Mouse (Mus musculus): ENCODE results near the gene Lif.
A peak's percentile ranks its signal among the peaks of the same experiment; 100 is the strongest.

Lif gene

DNA sequence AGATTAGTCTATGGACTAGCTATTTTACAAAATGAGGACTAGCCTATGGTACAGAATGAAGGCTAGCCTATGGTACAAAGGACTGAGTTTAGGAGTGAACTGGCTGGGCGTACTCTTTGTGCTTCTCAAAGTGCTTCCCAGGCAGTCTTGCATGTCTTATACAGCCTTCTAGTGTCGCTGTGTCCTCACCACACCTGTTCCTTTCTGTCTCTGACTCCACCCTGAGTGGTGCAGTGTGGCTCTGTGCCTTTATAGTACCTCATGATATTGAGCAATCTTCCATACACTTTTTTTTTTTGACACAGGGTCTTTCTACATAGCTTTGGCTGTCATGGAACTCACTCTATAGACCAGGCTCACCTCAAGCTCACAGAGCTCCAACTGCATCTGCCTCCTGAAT is 25.9 kb upstream of the Lif start:
- DNase-seq (ENCODE audit: low spot score in 2 of 2): no peak

DNA sequence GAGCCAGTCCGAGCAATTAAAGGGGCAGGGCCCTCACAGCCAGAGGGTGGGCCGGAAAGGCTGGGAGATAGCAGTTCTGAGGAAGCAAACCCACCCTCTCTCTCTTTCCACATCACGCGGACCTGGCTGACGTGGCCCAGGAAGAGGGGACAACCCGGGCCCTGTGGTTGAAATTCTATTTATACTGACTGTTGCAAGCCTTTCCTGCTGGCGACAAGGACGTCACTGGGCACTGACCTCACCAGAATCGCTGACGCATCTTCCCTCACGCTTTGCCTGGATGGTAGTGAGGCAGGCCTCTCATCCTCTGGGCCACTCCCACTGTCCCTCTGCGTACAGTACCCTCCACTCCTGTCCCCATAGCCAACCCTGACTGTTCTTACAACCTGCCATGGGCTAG is 24.7 kb upstream of the Lif start:
- DNase-seq (ENCODE audit: low spot score in 2 of 2): no peak

DNA sequence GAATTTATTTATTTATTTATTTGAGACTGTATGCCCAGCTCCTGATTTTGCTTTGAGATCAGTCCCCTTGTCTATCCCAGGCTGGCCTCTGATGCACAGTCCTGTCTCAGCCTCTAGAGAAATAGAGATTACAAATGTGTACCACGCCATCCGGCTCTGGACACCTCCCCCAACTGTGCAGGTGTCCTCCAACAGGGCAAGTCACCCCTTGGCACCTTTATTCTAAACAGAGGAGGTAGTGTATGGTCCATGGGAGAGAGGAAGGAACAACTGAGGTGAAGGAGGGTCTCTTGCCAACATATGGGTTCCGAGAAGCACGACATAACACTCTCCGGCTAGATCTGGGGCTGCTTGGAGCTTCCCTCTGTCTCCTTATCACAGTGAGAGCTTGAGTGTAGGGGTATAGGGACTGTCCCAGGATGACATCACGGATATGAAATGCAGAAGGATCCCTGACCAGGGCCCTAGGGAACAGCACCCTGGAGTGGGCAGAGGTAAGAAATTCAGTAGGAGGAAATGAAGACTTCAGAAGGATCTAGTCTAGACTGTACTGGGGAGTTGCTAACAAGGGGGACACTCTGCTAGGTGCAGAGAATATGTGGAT is 22.2 kb upstream of the Lif start:
- DNase-seq (ENCODE audit: low spot score in 2 of 2): no peak

DNA sequence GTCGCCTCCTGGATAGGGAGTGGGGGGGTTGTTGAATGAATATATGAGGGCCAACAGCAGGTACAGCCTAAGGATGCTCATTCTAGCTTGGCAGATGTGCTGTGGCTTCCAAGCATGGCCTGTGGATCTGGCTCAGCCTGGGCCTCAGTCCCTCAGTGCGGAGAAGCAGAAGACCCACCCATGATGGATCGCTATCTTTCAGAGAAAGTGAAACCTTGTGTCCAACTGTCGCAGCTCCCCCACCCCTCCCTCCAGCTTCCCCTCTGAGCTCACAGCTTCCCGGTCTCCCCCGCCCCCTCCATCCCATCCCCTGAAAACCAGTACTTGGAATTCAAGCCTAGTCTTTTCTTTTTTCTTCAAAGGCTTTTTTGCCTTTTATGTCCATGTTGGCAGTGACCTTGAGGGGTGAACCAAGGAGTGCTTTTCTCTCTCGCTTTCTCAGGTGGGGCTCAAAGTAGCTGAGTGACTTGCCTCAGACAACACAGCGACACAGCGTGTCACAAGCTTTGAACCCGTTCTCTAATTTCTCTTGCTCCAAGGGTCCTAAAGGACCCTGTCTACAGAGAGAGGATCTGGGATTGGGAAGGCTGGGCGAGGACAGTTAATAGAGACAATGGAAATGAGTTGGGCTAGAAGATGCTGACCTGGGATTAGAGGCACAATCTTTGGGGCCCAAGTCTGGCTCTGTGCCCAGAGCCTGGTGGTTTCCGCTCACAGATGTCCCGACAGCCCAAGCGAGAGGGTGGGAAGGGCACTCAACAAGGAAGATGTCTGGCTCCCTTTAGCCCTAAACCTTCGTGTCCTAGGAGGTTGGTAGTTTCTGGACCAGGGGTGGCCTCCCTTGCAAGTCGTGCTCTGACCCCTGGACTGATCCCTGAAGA is 21.5 kb upstream of the Lif start, which contains the start of gene Osm:
Osm (plus strand) TSS at position 756 of the 881 bp plus-strand sequence.
- peak in 1 of 2 experiments; percentile 67 for DNase-seq (ENCODE audit: low spot score in 2 of 2)

DNA sequence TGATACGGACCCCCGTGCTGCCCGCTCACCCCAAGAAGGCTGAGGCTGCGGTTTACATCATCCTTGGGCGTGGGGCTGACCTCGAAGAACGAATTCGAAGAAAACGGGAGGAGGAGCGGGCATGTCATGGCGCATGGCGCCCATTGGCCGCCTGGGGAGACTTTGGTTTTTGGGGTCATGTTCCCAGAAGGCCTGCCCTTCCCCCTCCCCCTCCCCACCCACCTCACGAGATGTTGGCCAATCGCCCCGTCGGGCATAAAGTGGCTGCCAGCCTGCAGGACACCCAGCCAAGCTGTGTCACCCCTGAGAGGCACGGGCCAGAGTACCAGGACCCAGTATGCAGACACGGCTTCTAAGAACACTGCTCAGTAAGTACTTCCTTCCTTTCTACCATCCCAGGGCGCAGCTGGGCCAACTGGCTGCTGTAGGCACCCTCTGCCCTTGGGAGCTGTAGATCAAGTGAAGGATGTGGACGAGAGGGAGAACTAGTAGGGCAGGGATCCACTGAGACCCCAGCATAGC is 20.8 kb upstream of the Lif start:
- DNase-seq (ENCODE audit: low spot score in 2 of 2): peak in 1 of 2 experiments; percentile 50

DNA sequence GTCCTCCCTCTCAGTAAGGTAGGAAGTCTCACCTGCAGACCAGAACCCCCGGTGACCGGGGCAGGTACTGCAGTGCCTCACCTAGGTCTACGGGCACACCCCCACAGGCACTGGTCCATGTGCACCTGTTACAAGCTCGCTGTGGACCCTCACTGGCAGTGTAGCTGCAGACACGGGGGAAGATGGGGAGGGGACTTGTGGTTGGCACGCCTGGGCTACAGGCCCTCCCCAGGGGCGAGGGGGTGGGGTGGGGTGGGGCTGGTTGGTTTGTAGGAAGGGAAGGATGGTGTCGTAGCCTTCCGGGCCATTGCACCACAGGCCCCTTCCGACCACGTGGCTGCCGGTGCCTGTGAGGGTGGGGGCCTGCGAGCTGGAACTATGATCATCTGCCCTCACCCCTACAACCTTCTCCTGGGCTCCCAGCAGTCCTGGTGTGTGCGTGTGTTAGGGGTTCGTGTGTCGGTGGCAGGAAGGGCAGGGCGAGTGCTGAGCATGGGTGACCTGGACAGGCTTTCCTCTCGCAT is 19.9 kb upstream of the Lif start:
- peak; percentile 60 to 80 for DNase-seq (ENCODE audit: low spot score in 2 of 2)

DNA sequence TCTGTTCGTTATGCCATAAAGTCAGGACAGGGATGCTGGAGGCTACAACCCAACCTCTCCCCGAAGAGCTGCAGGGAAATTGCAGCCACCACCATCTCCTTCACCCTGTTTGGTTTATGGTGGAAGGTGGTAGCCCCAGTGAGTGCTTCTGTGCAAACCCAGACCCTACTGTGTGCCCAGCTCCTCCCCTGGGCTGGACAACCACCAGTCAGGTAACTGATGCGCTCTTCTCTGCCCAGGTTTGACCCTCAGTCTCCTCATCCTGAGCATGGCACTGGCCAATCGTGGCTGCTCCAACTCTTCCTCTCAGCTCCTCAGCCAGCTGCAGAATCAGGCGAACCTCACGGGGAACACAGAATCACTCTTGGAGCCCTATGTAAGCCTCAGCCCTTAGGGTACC is 19.2 kb upstream of the Lif start:
- DNase-seq (ENCODE audit: low spot score in 2 of 2): no peak

DNA sequence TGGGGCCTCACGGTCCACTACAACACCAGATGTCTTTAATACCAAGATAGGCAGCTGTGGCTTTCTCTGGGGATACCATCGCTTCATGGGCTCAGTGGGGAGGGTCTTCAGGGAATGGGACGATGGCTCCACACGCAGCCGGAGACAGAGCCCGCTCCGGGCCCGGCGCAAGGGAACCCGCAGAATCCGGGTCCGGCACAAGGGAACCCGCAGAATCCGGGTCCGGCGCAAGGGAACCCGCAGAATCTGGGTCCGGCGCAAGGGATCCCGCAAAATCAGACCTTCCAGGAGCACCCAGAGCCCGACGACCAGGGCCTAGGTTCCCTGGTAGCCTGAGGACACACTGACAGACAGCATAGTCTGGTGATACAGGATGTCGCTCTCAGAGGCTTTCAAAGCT is 17.7 kb upstream of the Lif start:
- no peak for DNase-seq (ENCODE audit: low spot score in 2 of 2)

DNA sequence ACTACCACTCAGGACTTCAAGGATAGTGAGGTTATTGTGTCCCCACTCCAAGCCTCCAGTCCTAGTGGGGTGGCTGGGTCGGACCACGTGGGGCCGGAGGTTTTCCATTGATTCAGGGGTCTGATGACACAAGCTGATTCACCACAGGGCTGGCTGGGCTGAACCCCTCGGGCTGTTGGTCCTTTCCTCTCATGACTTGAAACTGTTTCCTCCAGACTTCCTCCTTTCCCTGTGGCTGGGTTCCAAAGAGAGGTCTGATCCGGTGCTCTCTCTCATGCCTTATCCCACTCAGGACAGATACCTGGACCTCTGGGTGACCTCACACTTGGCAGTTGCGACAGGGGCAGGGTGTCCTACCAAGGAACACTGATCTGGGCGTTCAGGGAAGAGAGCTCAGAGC is 17.2 kb upstream of the Lif start:
- DNase-seq (ENCODE audit: low spot score in 2 of 2): no peak

DNA sequence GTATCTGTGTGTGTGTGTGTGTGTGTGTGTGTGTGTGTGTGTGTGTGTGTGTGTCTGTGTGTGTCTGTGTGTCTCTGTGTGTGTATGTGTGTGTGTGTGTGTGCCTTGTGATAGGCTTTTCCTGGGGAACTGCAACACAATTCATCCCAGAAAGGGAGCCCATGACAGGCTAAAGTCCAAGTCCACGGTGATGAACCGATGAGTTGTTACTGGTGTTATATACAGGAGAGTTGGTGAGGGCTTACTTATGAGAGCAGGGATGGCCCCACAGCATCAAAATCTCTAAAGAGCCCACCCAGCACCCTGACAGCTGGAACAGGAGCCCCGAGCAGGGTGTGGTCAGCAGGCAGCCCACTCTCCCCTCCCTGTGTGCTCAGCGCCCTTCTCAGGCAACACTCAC is 16.2 kb upstream of the Lif start:
- DNase-seq (ENCODE audit: low spot score in 2 of 2): no peak

DNA sequence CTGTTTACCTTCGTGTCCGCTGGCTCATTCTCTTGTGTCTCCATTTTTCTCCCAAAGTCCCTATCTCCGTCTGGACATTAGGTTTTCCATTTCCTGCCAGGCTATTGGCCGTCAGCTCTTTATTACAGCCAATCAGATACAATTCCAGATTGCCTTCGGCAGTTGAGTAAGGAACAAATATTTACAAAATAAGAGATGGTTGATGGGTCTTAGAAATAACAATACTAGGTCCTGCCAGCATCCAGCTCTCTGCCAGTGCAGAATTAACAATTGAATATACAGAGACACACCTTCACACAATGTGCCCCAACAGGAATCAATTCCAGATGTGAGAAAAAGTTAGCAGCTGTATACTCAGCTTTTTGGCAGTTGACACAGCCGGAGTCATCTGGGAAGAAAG is 11.2 kb upstream of the Lif start:
- no peak for DNase-seq (ENCODE audit: low spot score in 2 of 2)

DNA sequence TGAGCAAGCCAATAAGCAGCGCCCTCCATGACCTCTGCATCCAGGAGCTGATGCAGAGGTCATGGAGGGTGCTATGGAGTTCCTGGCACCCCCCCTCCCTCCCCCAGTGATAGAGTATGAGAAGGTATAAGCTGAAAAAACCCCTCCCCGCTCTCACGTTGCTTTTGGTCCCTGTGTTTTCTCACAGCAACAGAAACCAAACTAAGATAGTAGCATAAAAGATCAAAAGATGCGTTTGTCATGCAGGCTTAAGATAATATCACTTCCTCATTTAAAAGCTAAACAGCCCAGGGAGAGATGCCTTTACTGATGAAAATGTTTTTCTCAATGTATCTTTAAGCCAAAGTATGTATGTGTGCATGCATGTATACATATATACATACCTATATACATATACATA is 10.7 kb upstream of the Lif start:
- no peak for DNase-seq (ENCODE audit: low spot score in 2 of 2)

DNA sequence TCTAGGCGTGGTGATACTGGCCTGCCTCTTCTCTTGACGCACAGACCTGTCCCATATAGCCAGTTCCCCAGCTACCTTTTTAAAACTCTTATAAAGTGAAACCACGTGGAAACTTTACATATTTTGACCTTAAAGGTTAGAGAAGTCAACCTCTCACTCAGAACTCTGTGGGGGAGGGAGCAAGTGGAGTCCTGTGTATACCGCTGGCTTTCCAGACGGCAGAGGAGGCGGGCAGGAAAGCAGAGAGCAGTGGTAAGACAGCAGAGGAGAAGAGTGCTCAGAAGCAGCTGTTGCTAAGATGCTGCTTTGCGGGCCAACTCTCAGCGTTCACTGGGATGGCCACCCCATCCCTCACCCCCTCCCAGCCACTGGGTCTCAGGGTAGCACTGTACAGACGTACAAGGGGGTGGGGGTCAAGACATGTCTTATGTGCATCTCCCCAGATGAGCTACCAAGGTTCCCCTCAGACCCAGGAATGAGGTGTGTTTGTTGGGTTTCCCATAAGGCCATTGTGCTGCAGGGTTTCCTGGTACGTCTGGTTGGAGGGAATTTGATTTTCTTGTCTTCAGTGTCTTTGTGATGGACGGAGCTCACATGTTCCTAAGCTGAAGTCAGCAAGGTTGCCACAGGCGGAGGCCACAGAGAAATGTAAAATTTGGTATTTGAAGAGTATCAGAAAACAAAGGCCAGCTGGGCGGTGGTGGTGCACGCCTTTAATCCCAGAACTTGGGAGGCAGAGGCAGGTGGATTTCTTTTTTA is 10.0 kb upstream of the Lif start:
- DNase-seq (ENCODE audit: low spot score in 2 of 2): no peak

DNA sequence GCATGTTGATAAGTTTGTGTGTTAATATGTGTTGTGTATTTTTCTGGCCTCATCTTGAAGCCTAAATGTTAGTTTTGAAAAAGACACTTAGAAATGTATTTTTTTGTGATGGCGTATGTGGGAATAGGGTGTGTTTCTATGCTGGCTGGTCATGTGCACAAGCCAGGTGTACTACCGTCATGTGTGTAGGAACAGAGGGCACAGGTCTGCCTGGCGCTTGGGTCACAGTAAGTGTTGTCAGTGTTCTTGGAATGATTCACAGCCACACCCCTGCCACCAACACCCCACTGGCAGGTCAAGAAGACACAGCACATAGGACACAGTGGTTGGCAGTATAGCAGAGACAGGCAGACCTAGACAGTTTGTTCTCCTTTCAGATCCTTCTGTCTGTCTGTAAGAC is 8.2 kb upstream of the Lif start:
- DNase-seq (ENCODE audit: low spot score in 2 of 2): no peak

DNA sequence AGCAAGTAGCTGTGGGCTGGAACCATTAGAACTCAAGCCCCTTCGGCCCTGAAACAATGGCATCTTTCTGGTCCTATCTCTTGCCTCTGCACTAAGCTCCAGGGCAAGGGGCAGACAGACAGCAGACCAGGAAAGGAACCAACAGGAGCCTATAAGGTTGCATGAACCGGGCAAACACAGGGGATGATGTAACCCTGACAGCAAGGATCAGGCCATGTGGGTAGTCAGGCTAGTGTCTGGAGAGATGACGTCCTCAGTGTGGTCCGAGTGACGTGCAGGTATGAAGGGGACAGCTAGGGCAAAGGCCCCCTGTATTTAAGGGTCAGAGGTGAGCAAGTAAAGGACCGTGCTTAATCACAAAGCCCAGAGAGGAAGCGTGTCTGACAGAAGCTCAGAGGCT is 7.1 kb upstream of the Lif start:
- no peak for DNase-seq (ENCODE audit: low spot score in 2 of 2)

DNA sequence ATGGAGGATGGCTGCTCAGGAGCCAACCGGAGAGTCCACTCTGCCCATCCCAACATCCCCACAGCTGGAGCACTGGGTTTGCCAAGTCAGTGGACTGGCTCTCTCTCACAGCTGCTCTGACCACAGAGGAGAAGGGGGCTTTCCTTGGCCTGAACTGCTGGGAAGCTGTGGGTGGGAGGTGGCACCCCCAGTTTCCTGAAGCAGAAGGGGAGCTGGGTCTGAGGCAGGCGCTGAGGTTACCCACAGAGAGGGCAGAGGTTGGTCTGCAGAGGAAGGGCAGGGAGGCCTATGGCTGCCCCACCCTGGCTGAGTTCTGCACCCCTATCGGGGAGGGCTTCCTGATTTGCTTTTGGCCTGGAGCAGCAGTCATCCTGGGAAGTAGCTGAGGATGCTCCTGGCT is 6.0 kb upstream of the Lif start:
- DNase-seq (ENCODE audit: low spot score in 2 of 2): no peak

DNA sequence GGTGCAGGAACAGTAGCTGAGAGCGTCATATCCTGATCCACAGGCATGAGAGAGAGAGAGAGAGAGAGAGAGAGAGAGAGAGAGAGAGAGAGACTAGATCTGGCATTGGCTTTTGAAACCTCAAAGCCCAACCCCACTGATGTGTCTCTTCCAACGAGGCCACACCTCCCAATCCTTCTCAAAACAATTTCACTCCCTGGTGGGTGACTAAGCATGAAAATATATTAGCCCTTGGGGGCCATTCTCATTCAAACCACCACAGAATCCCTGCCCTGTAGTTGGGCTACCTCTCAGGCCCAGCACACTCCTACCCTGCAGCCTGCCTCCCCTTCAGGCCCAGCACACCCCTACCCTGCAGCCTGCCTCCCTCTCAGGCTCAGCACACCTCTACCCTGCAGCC is 4.5 kb upstream of the Lif start:
- no peak for DNase-seq (ENCODE audit: low spot score in 2 of 2)

DNA sequence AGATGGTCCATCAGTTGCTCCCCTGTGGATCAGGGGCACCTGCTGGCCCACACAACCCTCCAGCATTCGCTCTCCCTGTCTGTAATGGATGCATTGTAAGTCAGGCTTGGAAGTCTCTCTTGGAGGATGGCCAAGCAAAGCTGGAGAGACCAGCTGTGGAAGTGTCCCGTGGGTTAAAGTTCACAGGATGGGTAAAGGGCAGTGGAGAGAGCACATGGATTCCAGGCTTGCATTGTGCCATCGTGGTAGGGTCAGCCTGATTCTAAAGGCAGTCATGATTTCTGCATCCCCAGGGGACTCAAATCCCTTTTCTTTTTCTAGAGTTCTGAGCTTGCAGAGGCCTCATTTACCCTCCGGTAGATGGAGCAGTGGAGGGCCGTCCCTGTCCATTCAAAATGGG is 399 bp downstream of the Lif start:
- no peak for DNase-seq (ENCODE audit: low spot score in 2 of 2)

DNA sequence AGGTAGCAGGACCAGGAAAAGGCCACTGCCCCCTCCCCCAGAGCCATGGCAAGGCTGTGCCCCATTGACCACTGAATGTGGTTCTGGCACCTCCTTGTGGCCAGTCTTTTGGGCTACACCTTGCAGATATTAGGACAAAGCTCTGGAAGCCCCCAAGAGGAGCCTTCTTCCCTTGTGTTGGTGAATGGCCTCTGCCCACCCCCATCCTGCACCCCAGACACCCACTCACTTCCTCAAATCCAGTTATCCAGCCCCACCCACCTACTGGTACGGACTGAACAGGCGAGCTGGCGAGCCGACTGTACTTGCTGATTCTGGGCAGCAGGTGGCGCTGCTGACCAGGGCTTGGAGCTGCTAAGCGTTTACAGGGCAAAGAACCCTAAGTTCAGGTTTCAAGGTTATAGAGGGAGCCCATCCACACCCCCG is 1.3 kb downstream of the Lif start:
- DNase-seq (ENCODE audit: low spot score in 2 of 2): peak; percentile 83 to 94

DNA sequence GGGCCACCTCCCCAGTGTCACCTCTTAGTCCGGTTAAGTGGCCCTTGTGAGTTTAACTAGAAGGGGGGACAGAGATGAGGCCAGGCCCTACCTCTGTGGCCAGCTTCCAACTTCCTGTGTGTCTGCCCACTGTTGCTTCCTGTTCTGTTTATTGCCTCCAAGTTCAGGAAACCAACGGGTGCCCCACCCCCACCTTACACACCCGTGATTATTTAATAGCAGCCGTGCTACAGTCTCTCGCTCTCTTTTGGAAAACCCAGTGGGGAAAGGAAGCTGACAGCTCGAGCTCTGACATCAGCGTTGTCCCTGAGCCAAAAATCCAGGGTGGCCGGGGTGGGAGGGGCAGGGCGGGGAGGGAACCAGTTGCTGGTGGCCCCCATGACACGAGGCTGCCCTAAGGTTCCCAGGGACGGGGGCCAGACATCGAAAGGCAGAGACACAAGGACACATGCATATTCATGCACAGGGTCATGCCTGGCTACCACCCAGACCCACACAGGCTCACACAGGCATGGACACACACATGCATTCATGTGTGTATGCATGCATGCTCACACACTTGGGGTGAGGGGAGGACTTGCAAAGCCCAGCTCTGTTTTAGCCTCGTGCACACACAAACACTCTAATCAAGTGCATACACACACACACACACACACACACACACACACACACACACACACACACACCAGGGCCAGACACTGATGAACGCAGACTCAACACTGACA is 3.3 kb downstream of the Lif start:
- no peak for DNase-seq (ENCODE audit: low spot score in 2 of 2)

DNA sequence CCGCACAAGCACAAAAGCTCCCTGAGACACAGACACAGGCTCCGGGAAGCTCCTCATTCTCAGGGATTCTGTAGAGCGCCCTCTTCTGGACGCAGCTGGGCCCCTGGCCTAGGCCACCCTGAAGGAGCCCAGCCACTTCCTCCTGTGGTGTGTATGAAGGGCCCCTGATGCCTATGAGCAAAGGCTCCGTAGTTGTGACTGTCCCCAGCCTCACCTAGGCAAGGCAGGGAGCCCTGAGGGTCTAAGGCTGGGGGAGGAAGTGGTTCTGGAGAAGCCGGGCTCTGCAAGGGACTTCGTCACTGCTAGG is 3.8 kb downstream of the Lif start:
- DNase-seq (ENCODE audit: low spot score in 2 of 2): peak; percentile 69 to 88

DNA sequence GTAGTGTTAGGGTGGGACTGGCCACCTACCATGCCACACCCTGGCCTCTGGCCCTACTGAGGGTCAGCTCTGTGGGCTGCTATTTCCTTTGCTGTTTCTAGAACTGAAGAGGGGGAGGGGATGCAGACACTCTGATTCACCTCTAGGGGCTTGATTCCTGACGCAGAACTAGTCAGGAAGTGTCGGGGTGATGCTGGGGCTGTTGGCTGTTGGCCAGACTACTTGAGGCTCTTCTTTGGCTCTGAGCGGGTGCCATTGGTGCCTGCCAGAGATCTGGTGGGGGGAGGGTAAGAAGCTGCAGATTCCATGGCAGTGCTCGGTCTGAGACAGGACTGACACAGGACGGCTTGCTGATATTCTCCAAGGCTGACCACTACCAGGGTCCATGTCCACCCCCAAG is 4.6 kb downstream of the Lif start:
- no peak for DNase-seq (ENCODE audit: low spot score in 2 of 2)
